Mouse (Mus musculus): Measurements from ENCODE around the gene Fosl1. TPM values are rescaled to one million over a fixed set of nuclear protein-coding genes. Genes with fewer than 3 reads are reported as not detected.

The Fosl1 gene
- total RNA-seq, 1 experiment from 2014 or later: 1.1 TPM

GRCm38 (mm10) chr19:5456922-5457745 is 9.8 kb downstream of the Fosl1 start:
- peak; percentile 97 for DNase-seq

GRCm38 (mm10) chr19:5457746-5458442 is 10.5 kb downstream of the Fosl1 start, which contains the start of gene Ccdc85b:
Gene Ccdc85b, minus strand, starts transcription at chr19:5457894.
- DNase-seq: peak; percentile 51

DNA sequence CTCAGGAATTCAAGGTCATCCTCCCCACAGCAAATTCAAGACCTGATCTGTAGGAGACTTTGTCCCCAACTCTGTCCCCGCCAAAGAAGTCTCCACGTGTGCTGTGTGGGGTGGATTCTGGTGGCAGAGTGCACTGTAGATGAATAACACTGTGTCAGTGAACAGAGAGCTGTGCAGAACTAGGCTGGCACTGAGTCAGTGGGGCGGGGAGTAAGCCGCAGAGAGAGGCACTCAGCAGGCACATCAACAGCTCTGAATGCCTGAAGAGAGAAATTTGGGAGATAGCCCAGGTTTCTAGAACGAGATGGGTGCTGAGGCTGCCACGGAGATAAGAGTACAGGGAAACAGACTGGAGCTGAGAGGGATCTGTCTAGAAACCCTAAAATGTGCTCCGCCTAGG is 11.7 kb downstream of the Fosl1 start:
- no peak for DNase-seq

DNA sequence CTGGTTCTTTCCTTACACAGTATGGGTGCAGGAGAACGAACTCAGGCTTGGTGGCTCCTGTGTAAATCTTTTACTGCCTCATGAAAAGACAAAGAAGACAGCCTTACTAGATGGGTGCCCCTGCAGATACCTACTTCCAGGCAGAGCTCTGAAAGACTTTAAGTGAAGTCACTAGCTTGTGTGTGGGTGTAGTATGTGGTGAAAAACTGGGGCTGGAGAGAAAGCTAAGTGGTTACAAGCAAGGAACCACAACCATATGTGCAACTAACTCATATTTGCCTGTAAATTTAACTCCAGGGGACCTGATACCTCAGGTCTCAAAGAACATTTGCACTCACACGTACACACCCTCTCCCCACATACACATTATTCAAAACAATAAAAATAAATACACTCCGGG is 12.5 kb downstream of the Fosl1 start:
- DNase-seq: no peak

DNA sequence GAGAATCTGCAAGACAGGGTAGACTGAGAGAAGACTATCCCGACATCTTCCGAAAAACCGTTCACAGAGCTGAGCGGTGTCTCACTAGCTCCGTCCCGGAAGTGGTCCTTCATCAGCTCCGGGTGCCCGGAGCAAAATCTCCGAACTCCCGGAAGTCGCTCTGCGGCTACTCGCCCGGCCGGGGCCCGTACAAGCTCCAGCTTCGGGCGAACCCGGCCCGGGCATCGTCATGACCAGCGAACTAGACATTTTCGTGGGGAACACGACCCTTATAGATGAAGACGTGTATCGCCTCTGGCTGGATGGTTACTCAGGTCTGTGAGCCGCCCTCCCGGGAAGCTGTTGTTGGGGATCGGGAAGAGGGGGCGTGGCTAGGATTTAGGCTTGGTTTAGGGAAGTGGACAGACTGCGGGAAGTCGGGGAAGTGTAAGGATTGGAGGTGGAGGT is 13.1 kb downstream of the Fosl1 start, which contains the start of gene Fibp:
Gene Fibp, plus strand, starts transcription at position 151 of the 447 bp plus-strand sequence.
- DNase-seq: peak; percentile 94

GRCm38 (mm10) chr19:5461411-5461810 is 14.1 kb downstream of the Fosl1 start:
- DNase-seq: no peak

GRCm38 (mm10) chr19:5463212-5463611 is 15.9 kb downstream of the Fosl1 start:
- DNase-seq: no peak

DNA sequence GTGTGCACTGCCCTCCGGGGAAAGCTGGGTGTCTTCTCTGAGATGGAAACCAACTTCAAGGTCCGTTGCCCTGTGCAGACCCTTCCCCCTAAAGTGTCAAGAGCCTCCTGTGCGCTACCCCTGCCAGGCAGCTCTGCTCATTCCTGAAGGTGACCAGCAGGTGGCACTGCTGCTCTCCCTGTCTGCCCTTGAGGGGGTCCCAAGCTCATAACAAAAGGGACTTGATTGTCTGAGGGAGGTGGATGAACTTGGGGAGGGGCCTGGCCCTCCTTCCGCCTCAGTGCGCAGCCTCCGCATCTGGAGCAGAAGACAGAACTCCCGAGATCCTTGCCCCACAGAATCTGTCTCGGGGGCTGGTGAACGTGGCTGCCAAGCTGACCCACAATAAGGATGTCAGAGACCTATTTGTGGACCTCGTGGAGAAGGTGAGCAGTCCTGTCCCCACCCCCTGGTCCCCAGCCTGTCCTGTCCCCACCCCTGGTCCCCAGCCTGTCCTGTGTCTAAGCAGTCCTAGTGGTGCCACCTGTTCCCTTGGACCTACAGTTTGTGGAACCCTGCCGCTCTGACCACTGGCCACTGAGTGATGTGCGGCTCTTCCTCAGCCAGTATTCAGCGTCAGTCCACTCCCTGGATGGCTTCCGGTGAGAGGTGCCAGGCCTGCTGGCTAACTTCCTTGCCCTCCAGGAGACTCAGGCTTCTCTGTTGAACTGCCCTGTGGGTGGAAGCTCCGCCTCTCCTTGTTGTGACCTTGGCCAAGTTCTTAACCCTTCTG is 16.6 kb downstream of the Fosl1 start:
- DNase-seq: peak; percentile 65

DNA sequence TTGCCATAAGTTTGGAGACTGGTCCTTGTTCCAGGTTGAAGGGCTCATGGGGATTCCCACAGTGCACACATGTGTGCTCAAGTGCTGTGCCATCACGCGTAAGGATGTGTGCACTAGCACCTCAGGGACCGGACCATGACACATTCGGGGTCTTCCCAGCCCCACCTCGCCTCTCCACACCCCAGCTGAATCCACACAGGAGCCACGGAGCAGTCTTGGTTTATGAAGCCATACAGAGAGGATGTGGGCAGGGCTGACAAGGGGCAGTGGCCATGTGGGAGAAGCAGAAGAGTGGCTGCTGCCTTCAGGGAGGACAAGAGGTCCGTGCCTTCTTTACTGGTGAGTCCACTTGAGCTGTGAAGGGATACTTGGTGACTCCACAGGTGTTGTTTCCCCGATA is 17.7 kb downstream of the Fosl1 start:
- no peak for DNase-seq

- no peak for DNase-seq
Measured at GRCm38 (mm10) chr19:5466916-5467500, 19.7 kb downstream of the Fosl1 start.

GRCm38 (mm10) chr19:5468374-5468773 is 21.0 kb downstream of the Fosl1 start, which contains the start of gene Ctsw:
Gene Ctsw, minus strand, starts transcription at chr19:5468507.
- DNase-seq: no peak

- DNase-seq: no peak
Measured at GRCm38 (mm10) chr19:5471846-5472245, 24.5 kb downstream of the Fosl1 start.

DNA sequence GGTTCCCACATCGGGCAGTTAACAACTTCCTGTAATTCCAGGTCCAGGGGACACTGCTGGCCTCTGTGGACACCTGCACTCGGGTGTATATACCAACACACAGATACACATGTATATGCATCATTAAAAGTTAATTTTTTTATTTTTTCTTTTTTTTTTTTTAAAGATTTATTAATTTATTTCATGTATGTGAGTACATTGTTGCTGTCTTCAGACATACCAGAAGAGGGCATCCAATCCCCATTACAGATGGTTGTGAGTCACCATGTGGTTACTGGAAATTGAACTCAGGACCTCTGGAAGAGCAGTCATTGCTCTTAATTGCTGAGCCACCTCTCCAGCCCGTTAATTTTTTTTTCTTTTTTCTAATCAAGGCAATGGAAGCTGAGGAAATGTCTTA is 25.5 kb downstream of the Fosl1 start:
- DNase-seq: no peak

DNA sequence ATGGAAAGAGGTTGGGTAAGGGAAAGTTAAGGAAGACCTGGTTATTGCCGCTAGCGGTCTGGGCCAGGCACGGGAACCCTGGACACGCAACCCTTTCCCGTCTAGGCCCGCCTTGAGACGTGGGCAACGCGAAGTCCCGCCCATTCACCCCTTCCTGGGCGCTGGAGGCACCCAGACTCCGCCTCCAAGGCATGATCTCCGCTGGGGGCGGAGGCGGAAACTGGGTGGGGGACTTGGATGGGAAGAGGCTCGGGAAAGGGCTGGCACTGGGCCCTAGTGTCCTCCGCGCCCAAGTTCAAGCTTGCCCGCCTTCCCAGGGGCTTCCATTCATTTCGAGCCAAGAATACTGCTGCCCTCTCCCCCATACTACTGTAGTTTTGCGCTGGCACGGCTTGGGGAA is 26.4 kb downstream of the Fosl1 start, which contains the start of gene Efemp2:
Gene Efemp2, plus strand, starts transcription at position 235 of the 400 bp plus-strand sequence.
- DNase-seq: peak; percentile 92

- DNase-seq: peak; percentile 77
Measured at GRCm38 (mm10) chr19:5474281-5475068, 27.1 kb downstream of the Fosl1 start.

GRCm38 (mm10) chr19:5475069-5475714 is 27.8 kb downstream of the Fosl1 start:
- DNase-seq: peak; percentile 45

DNA sequence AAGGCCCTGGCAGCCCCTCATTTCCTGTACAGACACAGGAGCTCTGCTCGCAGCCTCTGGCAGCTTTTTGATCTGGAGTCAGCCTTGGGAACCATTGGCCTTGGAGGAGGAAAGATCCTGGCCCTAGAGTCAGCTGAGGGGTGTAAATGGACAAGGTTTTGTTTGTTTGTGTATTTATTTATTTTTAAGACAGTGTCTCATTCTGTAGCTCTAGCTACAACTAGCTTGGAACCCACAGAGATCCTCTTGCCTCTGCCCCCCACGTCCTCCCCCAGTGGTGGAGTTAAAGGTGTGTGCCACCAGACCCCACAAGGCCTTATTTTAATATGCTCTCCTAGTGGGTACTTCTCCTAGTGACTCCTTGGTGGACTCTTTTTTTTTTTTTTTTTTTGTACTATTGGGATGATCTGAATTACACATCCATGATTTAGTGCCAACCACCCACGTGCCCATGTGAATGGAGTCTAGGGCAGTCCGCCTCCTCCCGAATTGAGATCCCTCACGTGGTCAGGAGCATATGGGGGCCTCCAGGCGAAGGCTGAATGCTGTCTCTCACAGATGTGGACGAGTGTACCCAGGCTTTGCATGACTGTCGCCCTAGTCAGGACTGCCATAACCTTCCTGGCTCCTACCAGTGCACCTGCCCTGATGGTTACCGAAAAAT is 29.8 kb downstream of the Fosl1 start:
- peak; percentile 60 for DNase-seq

DNA sequence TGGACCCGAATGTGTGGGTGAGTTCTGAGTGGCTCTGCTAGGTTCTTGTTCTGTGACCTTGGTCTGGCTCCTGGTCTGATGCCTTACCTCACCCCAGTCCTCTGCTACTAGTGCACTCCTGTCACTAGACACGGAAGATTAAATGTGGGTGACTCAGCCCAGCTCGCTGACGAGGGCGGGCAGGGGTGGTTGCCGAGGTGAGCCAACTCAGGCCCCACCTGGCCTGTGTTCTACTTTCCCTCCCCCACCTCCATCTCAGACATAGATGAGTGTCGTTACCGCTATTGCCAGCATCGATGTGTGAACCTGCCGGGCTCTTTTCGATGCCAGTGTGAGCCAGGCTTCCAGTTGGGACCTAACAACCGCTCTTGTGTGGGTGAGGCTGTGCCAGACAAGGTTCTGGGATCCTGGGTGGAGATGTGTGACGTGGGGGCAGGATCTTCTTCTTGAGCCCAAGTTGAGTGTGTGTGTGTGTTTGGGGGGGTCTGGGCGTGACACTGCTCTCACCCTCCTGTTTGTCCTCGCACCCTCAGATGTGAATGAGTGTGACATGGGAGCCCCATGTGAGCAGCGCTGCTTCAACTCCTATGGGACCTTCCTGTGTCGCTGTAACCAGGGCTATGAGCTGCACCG is 30.4 kb downstream of the Fosl1 start:
- peak; percentile 70 for DNase-seq

- DNase-seq: no peak
Measured at GRCm38 (mm10) chr19:5480016-5480415, 32.7 kb downstream of the Fosl1 start.
